Mouse (Mus musculus) neural tube, embryonic 11.5 days (tissue): ENCODE data around the gene Slc28a1. TPM values are rescaled to one million over a fixed set of nuclear protein-coding genes. Genes with fewer than 3 reads are reported as not detected.
"Not testable (repeated sequence)": the region's sequence is repeated elsewhere in the genome, so short reads cannot be mapped to it uniquely, and the experiment has no call there.

ENCODE experiments used
- ATAC-seq: fragments of 200-750 bp; cut with Nextera tagmentation; 2 replicates; pipeline ENCODE4 v1.8.0; 2017; ENCODE audit warnings: moderate number of reproducible peaks, mild to moderate bottlenecking, moderate TSS enrichment, moderate library complexity; ENCODE audit not compliant: insufficient read depth, low FRiP score, low TSS enrichment
- DNase-seq: peaks from one replicate; pipeline ENCODE4 v3.0.0-alpha.2; 2015; ENCODE audit warnings: low spot score
- H3K27ac ChIP-seq: fragments of 300-500 bp; sonication (generic); 2 replicates; pipeline ENCODE4 v1.5.1; 2014; ENCODE audit warnings: low read depth, mild to moderate bottlenecking, low read length
- H3K27me3 ChIP-seq: fragments of 300-500 bp; sonication (generic); 2 replicates; pipeline ENCODE4 v1.6.1; 2014; ENCODE audit warnings: mild to moderate bottlenecking, low read length, mixed read lengths; ENCODE audit not compliant: control insufficient read depth, insufficient read depth
- H3K36me3 ChIP-seq: fragments of 300-500 bp; sonication (generic); 2 replicates; pipeline ENCODE4 v1.6.1; 2014; ENCODE audit warnings: mild to moderate bottlenecking, low read length, moderate library complexity, mixed read lengths; ENCODE audit not compliant: control insufficient read depth, insufficient read depth
- H3K4me1 ChIP-seq: fragments of 300-500 bp; sonication (generic); 2 replicates; pipeline ENCODE4 v1.6.1; 2014; ENCODE audit warnings: low read length, mixed read lengths; ENCODE audit not compliant: control insufficient read depth, insufficient read depth
- H3K4me2 ChIP-seq: fragments of 300-500 bp; sonication (generic); 2 replicates; pipeline ENCODE4 v1.6.1; 2014; ENCODE audit warnings: low read depth, mild to moderate bottlenecking, moderate library complexity
- H3K4me3 ChIP-seq: fragments of 300-500 bp; sonication (generic); 2 replicates; pipeline ENCODE4 v1.5.1; 2014; ENCODE audit warnings: low read depth, low read length
- H3K9ac ChIP-seq: fragments of 300-500 bp; sonication (generic); 2 replicates; pipeline ENCODE4 v1.6.1; 2014; ENCODE audit warnings: mild to moderate bottlenecking, low read length
- H3K9me3 ChIP-seq: fragments of 300-500 bp; sonication (generic); 2 replicates; pipeline ENCODE4 v1.6.1; 2016; ENCODE audit warnings: low read length; ENCODE audit not compliant: control insufficient read depth
- WGBS: fragments of 180-500 bp; shearing (Covaris S2); extraction: QIAGEN DNeasy Blood & Tissue Kit; methylation state at CpG from one replicate; pipeline ENCODE4 v1.1.7; 2014; 5-methylcytosine and 5-hydroxymethylcytosine counted together
- polyA plus RNA-seq: library from polyadenylated mRNA; unstranded; fragments of >200 nt; fragmentation: Nextera tagmentation; extraction: Ambion mirVana; gene quantifications from 2 replicates; pipeline ENCODE4 v1.2.1, GENCODE M21; 2014

The Slc28a1 gene
- polyA plus RNA-seq, 1 experiment from 2014 or later = not detected

DNA sequence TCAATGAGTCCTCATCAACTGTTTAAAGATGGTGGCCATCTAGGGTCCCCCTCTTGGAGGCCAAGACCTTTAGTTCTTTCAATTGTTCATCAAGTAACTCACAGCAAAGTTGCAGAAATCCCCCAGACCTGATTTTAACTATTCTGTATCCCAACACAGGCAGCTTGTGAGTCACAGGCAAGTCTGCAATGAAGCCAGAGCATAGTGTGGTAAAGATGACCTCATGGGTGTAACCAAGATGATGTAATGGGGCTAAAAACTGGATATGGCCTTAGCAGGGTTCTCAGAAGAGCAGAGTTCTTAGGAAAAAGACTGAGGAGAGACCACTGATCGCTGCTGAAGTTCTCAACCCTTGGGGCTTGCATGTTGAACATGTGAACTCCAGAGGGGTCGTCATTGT lies 69.5 kb downstream of the Slc28a1 start:
- no peaks in the 10 kb centered on the region for H3K36me3 ChIP-seq
- no peaks in the 10 kb centered on the region for H3K4me1 ChIP-seq
- no peak overlapping the region for H3K4me2 ChIP-seq
- no peaks in the 10 kb centered on the region for H3K27me3 ChIP-seq
- H3K27ac ChIP-seq = no peak overlapping the region
- ATAC-seq = no peak
- no peak overlapping the region for H3K9ac ChIP-seq
- DNase-seq = no peak
- 97% methylated on average over 2 of the region's 2 CpGs for WGBS
- no peak overlapping the region for H3K4me3 ChIP-seq
- H3K9me3 ChIP-seq = no peaks in the 10 kb centered on the region

DNA sequence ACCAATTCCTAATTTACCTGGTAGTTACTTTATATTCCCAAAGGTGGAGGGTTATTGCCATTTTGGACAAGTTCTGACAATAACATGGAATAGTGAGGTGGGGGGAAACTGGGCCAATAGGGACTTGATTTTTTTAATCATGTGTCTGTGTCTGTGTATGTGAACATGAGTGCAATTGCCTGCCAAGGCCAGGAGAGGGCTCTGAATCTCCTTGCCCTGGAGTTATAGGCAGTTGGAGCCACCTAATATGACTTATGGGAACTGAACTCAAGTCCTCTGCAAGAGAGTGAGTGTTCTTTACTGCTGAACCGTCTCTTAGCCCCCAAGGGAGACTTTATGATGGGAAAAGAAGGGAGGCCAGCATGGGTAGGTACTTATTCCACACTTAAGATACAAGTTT lies 70.1 kb downstream of the Slc28a1 start:
- Histone ChIP-seq H3K9me3 (no peaks in the 10 kb centered on the region), H3K27me3 (no peaks in the 10 kb centered on the region), H3K27ac (no peak overlapping the region), H3K4me1 (no peaks in the 10 kb centered on the region), H3K9ac (no peak overlapping the region), H3K36me3 (no peaks in the 10 kb centered on the region), H3K4me2 (no peak overlapping the region), H3K4me3 (no peak overlapping the region)
- 90% methylated on average over 1 of the region's 1 CpGs for WGBS
- DNase-seq (no peak), ATAC-seq (no peak)

GRCm38 (mm10) chr7:81186036-81186435 lies 71.4 kb downstream of the Slc28a1 start:
- H3K4me3 ChIP-seq, H3K4me1 ChIP-seq, H3K4me2 ChIP-seq, DNase-seq, H3K9me3 ChIP-seq, H3K36me3 ChIP-seq, H3K9ac ChIP-seq, H3K27ac ChIP-seq, ATAC-seq, H3K27me3 ChIP-seq: not testable (repeated sequence)

- DNase-seq (no peak), ATAC-seq (no peak)
- Histone ChIP-seq H3K27me3 (no peaks in the 10 kb centered on the region), H3K4me1 (no peaks in the 10 kb centered on the region), H3K9me3 (no peaks in the 10 kb centered on the region), H3K4me3 (no peak overlapping the region), H3K9ac (no peak overlapping the region), H3K4me2 (no peak overlapping the region), H3K27ac (no peak overlapping the region), H3K36me3 (no peaks in the 10 kb centered on the region)
- 65% methylated on average over 9 of the region's 9 CpGs for WGBS
Measured at GRCm38 (mm10) chr7:81189180-81189579, 74.6 kb downstream of the Slc28a1 start.

DNA sequence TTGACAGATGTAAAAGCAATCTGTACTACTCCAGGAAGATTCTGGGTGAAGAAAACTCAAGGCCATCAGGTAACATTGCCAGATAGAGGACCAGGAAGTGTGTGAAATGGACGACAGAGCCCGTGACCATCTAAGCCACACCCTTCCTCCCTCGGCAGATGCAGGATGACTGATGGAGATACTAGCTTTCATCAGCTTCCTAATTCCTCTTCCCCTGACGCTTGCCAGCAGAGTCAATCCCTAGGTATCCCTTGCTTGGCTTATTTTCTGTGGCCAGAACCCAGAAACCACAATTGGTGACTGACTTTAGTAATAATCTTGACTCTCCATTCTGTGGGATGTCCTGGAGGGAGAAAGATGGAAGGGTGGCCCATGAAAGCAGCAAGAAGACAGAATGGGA lies 80.9 kb downstream of the Slc28a1 start:
- no peak for ATAC-seq
- Histone ChIP-seq H3K9me3 (no peaks in the 10 kb centered on the region), H3K4me3 (no peak overlapping the region), H3K27me3 (no peaks in the 10 kb centered on the region), H3K36me3 (no peaks in the 10 kb centered on the region), H3K9ac (no peak overlapping the region), H3K4me2 (no peak overlapping the region), H3K27ac (no peak overlapping the region), H3K4me1 (peaks cover 4% of the 10 kb centered on the region; the same call in 1 of the 2 replicates)
- 67% methylated on average over 4 of the region's 4 CpGs for WGBS
- no peak for DNase-seq

GRCm38 (mm10) chr7:81196796-81197195 lies 82.2 kb downstream of the Slc28a1 start:
- H3K4me1 ChIP-seq = peaks cover 4% of the 10 kb centered on the region; the same call in 1 of the 2 replicates
- no peak overlapping the region for H3K27ac ChIP-seq
- H3K4me2 ChIP-seq = no peak overlapping the region
- no peaks in the 10 kb centered on the region for H3K36me3 ChIP-seq
- no peak overlapping the region for H3K4me3 ChIP-seq
- ATAC-seq = no peak
- no peak overlapping the region for H3K9ac ChIP-seq
- 75% methylated on average over 3 of the region's 3 CpGs for WGBS
- no peak for DNase-seq
- H3K27me3 ChIP-seq = no peaks in the 10 kb centered on the region
- H3K9me3 ChIP-seq = no peaks in the 10 kb centered on the region

DNA sequence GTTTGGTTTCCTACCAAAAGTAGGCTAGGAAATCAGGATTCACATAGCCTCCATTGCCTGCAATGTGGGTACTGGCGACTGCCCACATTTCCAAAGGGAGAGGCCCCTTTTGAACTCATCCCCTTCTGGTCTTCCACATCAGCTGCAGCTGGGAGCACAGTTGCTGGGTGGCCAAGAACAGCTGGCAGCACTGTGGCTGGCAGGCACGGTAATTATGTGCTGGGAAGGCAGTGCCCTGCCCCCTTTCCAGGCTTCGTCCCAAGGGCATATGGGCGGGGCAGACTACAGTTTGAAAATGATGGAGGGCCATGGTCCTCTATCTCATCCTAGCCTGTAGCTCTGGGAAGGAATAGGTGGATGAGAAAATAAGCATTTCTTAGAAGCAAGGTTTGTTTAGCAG lies 83.9 kb downstream of the Slc28a1 start:
- no peak overlapping the region; the same call in 1 of the 2 replicates for H3K9ac ChIP-seq
- no peaks in the 10 kb centered on the region for H3K9me3 ChIP-seq
- H3K27ac ChIP-seq = no peak overlapping the region
- 31% methylated on average over 4 of the region's 4 CpGs for WGBS
- ATAC-seq (no peak), DNase-seq (peak; percentile 29)
- no peak overlapping the region for H3K4me3 ChIP-seq
- no peaks in the 10 kb centered on the region for H3K36me3 ChIP-seq
- H3K27me3 ChIP-seq = no peaks in the 10 kb centered on the region
- H3K4me2 ChIP-seq = no peak overlapping the region
- peaks cover 4% of the 10 kb centered on the region; the same call in 1 of the 2 replicates for H3K4me1 ChIP-seq

- H3K27me3 ChIP-seq = no peaks in the 10 kb centered on the region
- H3K4me1 ChIP-seq = peaks cover 4% of the 10 kb centered on the region; the same call in 1 of the 2 replicates
- WGBS = 77% methylated on average over 5 of the region's 5 CpGs
- no peak overlapping the region for H3K9ac ChIP-seq
- H3K9me3 ChIP-seq = no peaks in the 10 kb centered on the region
- ATAC-seq = no peak
- no peak overlapping the region for H3K4me3 ChIP-seq
- H3K4me2 ChIP-seq = no peak overlapping the region
- no peak for DNase-seq
- no peaks in the 10 kb centered on the region for H3K36me3 ChIP-seq
- H3K27ac ChIP-seq = no peak overlapping the region
Measured at GRCm38 (mm10) chr7:81199109-81199508, 84.5 kb downstream of the Slc28a1 start.

DNA sequence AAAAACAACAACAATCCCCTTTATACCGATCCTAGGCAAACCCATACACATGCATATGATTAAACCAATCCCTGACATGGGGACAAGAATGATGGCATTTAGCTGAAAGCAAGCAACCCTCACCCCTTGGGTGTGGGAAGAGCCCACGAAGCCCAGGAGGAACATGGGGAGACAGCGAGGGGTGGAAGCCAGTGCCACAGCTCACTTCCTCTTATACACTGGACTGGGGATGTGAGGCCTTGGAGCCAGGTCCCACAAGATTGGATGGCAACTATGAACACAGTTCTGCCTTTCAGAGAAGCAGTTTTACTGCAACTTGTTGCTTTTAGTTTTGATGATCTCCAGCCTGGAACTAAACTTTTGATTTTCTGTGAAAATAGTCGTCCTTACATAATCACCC lies 85.2 kb downstream of the Slc28a1 start:
- Histone ChIP-seq H3K9ac (no peak overlapping the region), H3K4me2 (no peak overlapping the region), H3K9me3 (no peaks in the 10 kb centered on the region), H3K4me1 (peaks cover 4% of the 10 kb centered on the region; the same call in 1 of the 2 replicates), H3K36me3 (no peaks in the 10 kb centered on the region), H3K27ac (no peak overlapping the region), H3K27me3 (no peaks in the 10 kb centered on the region), H3K4me3 (no peak overlapping the region)
- ATAC-seq (no peak), DNase-seq (no peak)
- 61% methylated on average over 4 of the region's 4 CpGs for WGBS
